Mouse (Mus musculus): ENCODE data around the gene Cdkn1a.

DNA sequence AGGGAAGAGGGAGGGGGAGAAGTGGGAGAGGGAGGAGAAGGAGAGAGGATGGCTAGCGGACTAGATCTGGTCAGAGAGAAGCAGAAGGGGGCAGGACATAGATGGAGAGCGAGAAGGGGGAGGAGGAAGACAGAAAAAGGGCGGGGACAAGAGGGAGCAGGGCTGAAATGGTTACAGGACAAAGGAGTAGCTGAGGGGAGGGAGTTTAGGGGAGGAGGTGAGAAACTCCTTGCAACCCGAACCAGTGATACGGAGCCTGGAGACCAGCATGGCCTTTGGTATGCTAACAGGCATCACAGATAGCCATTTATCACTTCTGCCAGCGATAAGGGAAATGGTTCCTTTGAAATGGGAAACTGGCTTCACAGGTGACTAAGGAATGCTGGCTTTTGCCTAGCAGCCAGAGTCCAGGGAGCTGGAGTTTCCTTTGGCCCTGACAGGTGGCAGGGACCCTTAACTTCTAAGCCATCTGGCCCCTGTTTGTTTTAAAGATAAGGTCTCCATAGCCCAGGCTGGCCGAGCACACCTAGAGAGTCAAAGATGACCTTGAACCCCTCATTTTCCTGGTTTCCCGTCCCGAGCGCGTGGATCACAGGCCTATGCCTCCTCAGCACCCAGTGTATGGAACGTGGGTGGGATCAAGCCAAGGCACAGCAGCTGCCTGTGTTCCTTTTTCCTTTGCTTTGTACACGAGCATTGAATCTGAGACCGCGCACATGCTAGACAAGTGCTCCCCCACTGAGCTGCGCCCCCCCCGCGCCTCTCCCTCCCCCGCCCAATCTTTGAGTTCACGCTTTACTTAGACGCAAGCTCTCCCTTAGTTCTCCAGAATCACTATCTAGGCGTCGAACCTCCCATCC is 9.8 kb upstream of the Cdkn1a start:
- TF ChIP-seq POLR2AphosphoS2 (IDR thresholded peaks at IDR 0.05; ENCODE audit: insufficient read length, low read depth) (no peak), CEBPB (IDR thresholded peaks at IDR 0.05; ENCODE audit: insufficient read depth, poor library complexity, severe bottlenecking) (no peak), POLR2A (IDR thresholded peaks at IDR 0.05; ENCODE audit: insufficient read length, low read depth) (no peak), MYOD1 (IDR thresholded peaks at IDR 0.05; ENCODE audit: control insufficient read depth in 1 of 3, insufficient read length in 2 of 3, low read depth in 2 of 3) (no peak)
